Mouse (Mus musculus) urinary bladder, adult 2 months (tissue): ENCODE measurements around the gene Ttc28. TPM values are rescaled to one million over a fixed set of nuclear protein-coding genes. Genes with fewer than 3 reads are reported as not detected.

Experiments
- DNase-seq: peaks from one replicate; pipeline ENCODE4 v3.0.0; 2022; ENCODE audit warnings: low spot score
- polyA plus RNA-seq: library from polyadenylated mRNA; depleted of rRNA; stranded (reverse); fragments of >200 nt; gene quantifications from 2 replicates; pipeline ENCODE4 v1.2.3, GENCODE M21; 2012

Ttc28 gene
- polyA plus RNA-seq, 1 experiment, result 4.9 TPM

- DNase-seq, result no peak
Measured at GRCm38 (mm10) chr5:111274948-111275347, 395.3 kb downstream of the Ttc28 start.

GRCm38 (mm10) chr5:111284420-111285175 lies 405.0 kb downstream of the Ttc28 start:
- DNase-seq, result no peak

GRCm38 (mm10) chr5:111287571-111287970 lies 408.0 kb downstream of the Ttc28 start:
- DNase-seq, result no peak

GRCm38 (mm10) chr5:111288486-111288885 lies 408.9 kb downstream of the Ttc28 start:
- no peak for DNase-seq

- no peak for DNase-seq
Measured at GRCm38 (mm10) chr5:111290071-111290470, 410.5 kb downstream of the Ttc28 start.

- DNase-seq, result no peak
Measured at GRCm38 (mm10) chr5:111291639-111292038, 412.0 kb downstream of the Ttc28 start.

- no peak for DNase-seq
Measured at GRCm38 (mm10) chr5:111297801-111298200, 418.2 kb downstream of the Ttc28 start.

- DNase-seq, result no peak
Measured at GRCm38 (mm10) chr5:111298706-111299105, 419.1 kb downstream of the Ttc28 start.

- no peak for DNase-seq
Measured at GRCm38 (mm10) chr5:111300776-111301175, 421.2 kb downstream of the Ttc28 start.

GRCm38 (mm10) chr5:111301736-111302135 lies 422.1 kb downstream of the Ttc28 start:
- DNase-seq, result no peak

GRCm38 (mm10) chr5:111304730-111305129 lies 425.1 kb downstream of the Ttc28 start:
- no peak for DNase-seq

- DNase-seq, result no peak
Measured at GRCm38 (mm10) chr5:111310185-111310584, 430.6 kb downstream of the Ttc28 start.

- no peak for DNase-seq
Measured at GRCm38 (mm10) chr5:111313833-111314232, 434.2 kb downstream of the Ttc28 start.

- DNase-seq, result no peak
Measured at GRCm38 (mm10) chr5:111315061-111315460, 435.5 kb downstream of the Ttc28 start.

- DNase-seq, result no peak
Measured at GRCm38 (mm10) chr5:111317526-111317925, 437.9 kb downstream of the Ttc28 start.

GRCm38 (mm10) chr5:111318946-111319345 lies 439.3 kb downstream of the Ttc28 start:
- DNase-seq, result no peak

- no peak for DNase-seq
Measured at GRCm38 (mm10) chr5:111325813-111326212, 446.2 kb downstream of the Ttc28 start.

- no peak for DNase-seq
Measured at GRCm38 (mm10) chr5:111327420-111327819, 447.8 kb downstream of the Ttc28 start.

GRCm38 (mm10) chr5:111329782-111330416 lies 450.3 kb downstream of the Ttc28 start:
- DNase-seq, result no peak

- peak; percentile 99 for DNase-seq
Measured at GRCm38 (mm10) chr5:111330417-111331098, 451.0 kb downstream of the Ttc28 start, which contains the start of gene Pitpnb. Pitpnb (plus strand) TSS chr5:111330763.

GRCm38 (mm10) chr5:111331099-111331435 lies 451.5 kb downstream of the Ttc28 start:
- no peak for DNase-seq

GRCm38 (mm10) chr5:111335939-111336691 lies 456.5 kb downstream of the Ttc28 start:
- no peak for DNase-seq
